Mouse (Mus musculus) bone marrow macrophage, adult 2 months (primary cell): ENCODE results near the gene Gm28042.

Source experiments
- CTCF ChIP-seq: IDR thresholded peaks from 2 replicates; pipeline ENCODE4 v1.5.1; 2012; ENCODE audit warnings: low read depth, mild to moderate bottlenecking, low read length, moderate library complexity
- POLR2A ChIP-seq: IDR thresholded peaks from 2 replicates; pipeline ENCODE4 v1.6.1; 2012; ENCODE audit warnings: mild to moderate bottlenecking, low read depth, low read length, borderline replicate concordance

DNA sequence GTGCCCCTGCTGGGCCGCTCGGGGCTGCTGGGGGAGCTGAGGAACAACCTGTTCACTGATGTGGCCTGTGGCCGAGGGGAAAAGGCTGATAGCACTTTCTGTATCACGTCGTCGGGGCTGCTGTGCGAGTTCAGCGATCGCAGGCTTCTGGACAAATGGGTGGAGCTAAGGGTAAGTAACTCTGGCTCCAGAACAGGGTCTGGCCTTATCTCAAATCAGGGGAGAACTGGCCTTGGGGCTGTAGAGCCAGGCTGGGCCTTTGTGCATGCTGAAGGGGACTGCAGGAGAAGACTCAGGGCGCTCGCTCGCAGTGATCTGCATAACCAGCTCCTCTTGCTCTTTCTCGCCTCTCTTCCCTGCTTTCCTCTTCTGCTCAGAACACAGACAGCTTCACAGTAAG is 14.4 kb upstream of the Gm28042 start:
- TF ChIP-seq CTCF (no peak), POLR2A (no peak)
